Mouse (Mus musculus): Measurements from ENCODE around the gene Urah. TPM values are rescaled to one million over a fixed set of nuclear protein-coding genes. Genes with fewer than 3 reads are reported as not detected.
A peak's percentile ranks its signal among the peaks of the same experiment; 100 is the strongest.

Urah gene
- total and polyA plus RNA-seq, 3 experiments, result not detected

DNA sequence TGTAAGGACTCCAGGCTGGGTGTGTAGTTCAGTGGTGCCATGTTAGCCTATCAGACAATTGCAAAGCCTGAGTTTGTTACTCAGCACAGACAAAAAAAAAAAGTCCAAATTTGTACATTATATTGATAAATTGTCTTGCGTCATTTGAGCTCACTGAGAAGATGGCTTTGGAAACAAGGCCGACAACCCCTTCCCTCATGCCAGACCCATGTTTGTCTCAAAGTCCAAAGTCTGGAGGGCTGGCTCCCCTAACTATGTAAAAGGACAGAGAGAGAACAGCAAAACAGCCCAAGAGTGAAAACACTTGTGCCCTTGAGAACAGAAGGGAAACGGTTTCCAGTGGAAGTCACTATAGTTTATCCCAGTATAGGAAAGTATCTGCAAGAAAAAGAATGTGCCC lies 45.6 kb downstream of the Urah start:
- Histone ChIP-seq H3K27me3 (replicated peaks) (no peaks in the 10 kb centered on the region), H3K9ac (ENCODE audit: insufficient read depth, low read depth) (peak overlapping the region; percentile 20), H3K27ac (ENCODE audit: insufficient read depth, low read depth) (no peak overlapping the region), H3K9me3 (replicated peaks; ENCODE audit: low read length) (no peaks in the 10 kb centered on the region), H3K36me3 (replicated peaks in 1 of 2; ENCODE audit: control insufficient read depth in 1 of 2, insufficient read depth in 1 of 2, low read length in 1 of 2) (peaks cover 13 to 45% of the 10 kb centered on the region in 2 experiments), H3K4me3 (replicated peaks in 1 of 3; ENCODE audit: low read depth in 2 of 3, low read length in 2 of 3, poor library complexity in 1 of 3) (no peak overlapping the region), H3K79me2 (replicated peaks; ENCODE audit: control insufficient read depth, extremely low read depth, insufficient read depth, poor library complexity, severe bottlenecking) (peaks cover 27% of the 10 kb centered on the region), H3K4me2 (ENCODE audit: insufficient read depth, low read depth, poor library complexity, severe bottlenecking) (peak overlapping the region; percentile 48; the same call in 1 of the 2 replicates), H3K4me1 (ENCODE audit: control insufficient read depth in 1 of 2, insufficient read depth in 2 of 2) (peaks cover 20 to 61% of the 10 kb centered on the region in 2 experiments)
- TF ChIP-seq MYC (IDR thresholded peaks at IDR 0.05; ENCODE audit: low read depth, low read length), result no peak
- no peak for TF ChIP-seq ZMIZ1 (IDR thresholded peaks at IDR 0.05; ENCODE audit: low read depth, low read length)
- no peak for DNase-seq (ENCODE audit: extremely low read depth)
- in situ Hi-C loops (cut with MboI; ENCODE audit: low pct_ligation_motif_present, low pct_unique_long_range_greater_than_20kb, low sequenced_read_pairs) (no loop called here), dilution Hi-C loops (cut with MboI; ENCODE audit: extremely low pct_ligation_motif_present, extremely low pct_unique_long_range_greater_than_20kb, low sequenced_read_pairs) (no loop called here)

DNA sequence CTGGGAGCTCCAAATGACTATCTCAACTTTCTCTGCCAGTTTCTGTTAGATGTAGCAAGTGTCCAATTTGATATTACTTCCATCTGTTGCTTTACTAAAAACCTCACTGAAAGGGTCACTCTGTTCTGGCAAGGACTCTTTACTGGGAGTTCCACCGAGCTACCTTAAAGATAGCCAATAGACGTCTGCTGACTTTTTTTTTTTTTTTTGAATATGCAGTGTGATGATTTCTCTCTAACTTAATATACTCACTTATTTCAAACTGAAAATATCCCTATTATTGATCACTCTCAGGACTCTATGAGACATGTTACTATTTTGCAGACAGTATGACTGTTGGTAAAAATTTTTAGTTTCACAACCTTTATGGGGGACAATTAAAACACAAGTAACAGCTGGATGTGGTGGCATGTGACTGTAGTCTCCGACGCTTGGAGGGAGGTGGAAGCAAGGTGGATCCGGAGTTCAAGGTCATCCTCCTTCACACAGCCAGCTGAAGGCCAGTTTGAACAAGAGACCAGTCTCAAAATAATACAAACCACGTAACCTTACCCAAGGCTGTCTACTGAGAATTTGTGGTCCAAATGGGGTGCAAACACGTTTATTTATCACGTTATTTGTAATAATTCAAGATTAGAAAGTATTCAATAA lies 46.2 kb downstream of the Urah start:
- no peak overlapping the region for H3K27ac ChIP-seq (ENCODE audit: insufficient read depth, low read depth)
- H3K9me3 ChIP-seq (replicated peaks; ENCODE audit: low read length), result no peaks in the 10 kb centered on the region
- peak; percentile 27 for DNase-seq (ENCODE audit: extremely low read depth)
- peak overlapping the region; percentile 52 for H3K4me2 ChIP-seq (ENCODE audit: insufficient read depth, low read depth, poor library complexity, severe bottlenecking)
- H3K27me3 ChIP-seq (replicated peaks), result no peaks in the 10 kb centered on the region
- peaks cover 29% of the 10 kb centered on the region for H3K79me2 ChIP-seq (replicated peaks; ENCODE audit: control insufficient read depth, extremely low read depth, insufficient read depth, poor library complexity, severe bottlenecking)
- peak overlapping the region; percentile 75 for H3K9ac ChIP-seq (ENCODE audit: insufficient read depth, low read depth)
- in situ Hi-C loops (cut with MboI; ENCODE audit: low pct_ligation_motif_present, low pct_unique_long_range_greater_than_20kb, low sequenced_read_pairs) (no loop called here), dilution Hi-C loops (cut with MboI; ENCODE audit: extremely low pct_ligation_motif_present, extremely low pct_unique_long_range_greater_than_20kb, low sequenced_read_pairs) (no loop called here)
- H3K4me3 ChIP-seq (replicated peaks in 1 of 3; ENCODE audit: low read depth in 2 of 3, low read length in 2 of 3, poor library complexity in 1 of 3), result peak overlapping the region; percentile 87 to 91 (median 91)
- peaks cover 20 to 58% of the 10 kb centered on the region in 2 experiments for H3K4me1 ChIP-seq (ENCODE audit: control insufficient read depth in 1 of 2, insufficient read depth in 2 of 2)
- H3K36me3 ChIP-seq (replicated peaks in 1 of 2; ENCODE audit: control insufficient read depth in 1 of 2, insufficient read depth in 1 of 2, low read length in 1 of 2), result peaks cover 11 to 45% of the 10 kb centered on the region in 2 experiments
- TF ChIP-seq ZNF384 (IDR thresholded peaks at IDR 0.05; ENCODE audit: low read depth, low read length) (peak; percentile 82), MAX (IDR thresholded peaks at IDR 0.05; ENCODE audit: low read length) (peak; percentile 48; the same call in 1 of the 2 replicates), SMC3 (IDR thresholded peaks at IDR 0.05; ENCODE audit: low read depth, low read length) (no peak), BHLHE40 (IDR thresholded peaks at IDR 0.05; ENCODE audit: low read depth, low read length) (0 out of 2 replicates have a peak, but pooled peaks have one; percentile 32)

- H3K79me2 ChIP-seq (replicated peaks; ENCODE audit: control insufficient read depth, extremely low read depth, insufficient read depth, poor library complexity, severe bottlenecking), result peaks cover 29% of the 10 kb centered on the region
- peaks cover 11 to 45% of the 10 kb centered on the region in 2 experiments for H3K36me3 ChIP-seq (replicated peaks in 1 of 2; ENCODE audit: control insufficient read depth in 1 of 2, insufficient read depth in 1 of 2, low read length in 1 of 2)
- TF ChIP-seq ELF1 (IDR thresholded peaks at IDR 0.05; ENCODE audit: low read depth, low read length), result peak; percentile 96
- no peak for TF ChIP-seq MAFK (IDR thresholded peaks at IDR 0.05; ENCODE audit: insufficient replicate concordance, low read length)
- TF ChIP-seq ZKSCAN1 (IDR thresholded peaks at IDR 0.05; ENCODE audit: borderline replicate concordance, low read depth, low read length), result no peak
- TF ChIP-seq NELFE (IDR thresholded peaks at IDR 0.05; ENCODE audit: low read depth, low read length), result peak; percentile 84
- no peak for TF ChIP-seq USF1 (IDR thresholded peaks at IDR 0.05; ENCODE audit: low read depth, low read length)
- peak; percentile 89; the same call in 1 of the 2 replicates for TF ChIP-seq KAT2A (IDR thresholded peaks at IDR 0.05; ENCODE audit: insufficient replicate concordance, low read length)
- TF ChIP-seq USF2 (conservative IDR thresholded peaks at IDR 0.05; ENCODE audit: low read depth, low read length), result no peak
- no peak for TF ChIP-seq SMC3 (IDR thresholded peaks at IDR 0.05; ENCODE audit: low read depth, low read length)
- TF ChIP-seq EP300 (IDR thresholded peaks at IDR 0.05; ENCODE audit: low read length), result no peak
- TF ChIP-seq IRF4 (IDR thresholded peaks at IDR 0.05; ENCODE audit: low read depth, low read length), result no peak; the same call in 1 of the 2 replicates
- no peak for TF ChIP-seq MAZ (IDR thresholded peaks at IDR 0.05; ENCODE audit: low read depth, low read length)
- TF ChIP-seq NRF1 (IDR thresholded peaks at IDR 0.05; ENCODE audit: low read depth, low read length), result no peak
- TF ChIP-seq SIN3A (IDR thresholded peaks at IDR 0.05; ENCODE audit: low read length), result peak; percentile 98
- no peak for TF ChIP-seq JUND (conservative IDR thresholded peaks at IDR 0.05; ENCODE audit: low read depth, low read length)
- peak; percentile 68 for TF ChIP-seq TCF12 (IDR thresholded peaks at IDR 0.05; ENCODE audit: low read depth, low read length)
- no peak for TF ChIP-seq CHD1 (IDR thresholded peaks at IDR 0.05; ENCODE audit: low read depth, low read length)
- TF ChIP-seq MXI1 (IDR thresholded peaks at IDR 0.05; ENCODE audit: low read depth, low read length), result peak; percentile 96
- TF ChIP-seq MYC (IDR thresholded peaks at IDR 0.05; ENCODE audit: low read depth, low read length), result no peak
- TF ChIP-seq MAX (IDR thresholded peaks at IDR 0.05; ENCODE audit: low read length), result 0 out of 2 replicates have a peak, but pooled peaks have one; percentile 2
- no peak for TF ChIP-seq BHLHE40 (IDR thresholded peaks at IDR 0.05; ENCODE audit: low read depth, low read length)
Measured at GRCm38 (mm10) chr7:140881696-140882468, 47.1 kb downstream of the Urah start, which contains the start of the genes Psmd13 and Sirt3. TSS of gene Psmd13 (plus strand) at chr7:140881968. TSS of gene Sirt3 (minus strand) at chr7:140882309.

More at GRCm38 (mm10) chr7:140881696-140882468, 47.1 kb downstream of the Urah start, which contains the start of the genes Psmd13 and Sirt3:
- Histone ChIP-seq H3K9me3 (replicated peaks; ENCODE audit: low read length) (no peaks in the 10 kb centered on the region), H3K4me2 (ENCODE audit: insufficient read depth, low read depth, poor library complexity, severe bottlenecking) (peak within 1 kb of the TSS; percentile 64), H3K27me3 (replicated peaks) (no peaks in the 10 kb centered on the region), H3K4me1 (ENCODE audit: control insufficient read depth in 1 of 2, insufficient read depth in 2 of 2) (peaks cover 18 to 49% of the 10 kb centered on the region in 2 experiments), H3K4me3 (replicated peaks in 1 of 3; ENCODE audit: low read depth in 2 of 3, low read length in 2 of 3, poor library complexity in 1 of 3) (peak within 1 kb of the TSS; percentile 88 to 91 (median 91)), H3K9ac (ENCODE audit: insufficient read depth, low read depth) (peak within 1 kb of the TSS; percentile 93), H3K27ac (ENCODE audit: insufficient read depth, low read depth) (peak within 1 kb of the TSS; percentile 67)
- in situ Hi-C loops (cut with MboI; ENCODE audit: low pct_ligation_motif_present, low pct_unique_long_range_greater_than_20kb, low sequenced_read_pairs) (no loop called here), dilution Hi-C loops (cut with MboI; ENCODE audit: extremely low pct_ligation_motif_present, extremely low pct_unique_long_range_greater_than_20kb, low sequenced_read_pairs) (no loop called here)
- peak; percentile 94 for DNase-seq (ENCODE audit: extremely low read depth)
